Mouse (Mus musculus) cortical plate, adult 2 months (tissue): ENCODE measurements around the gene Prcd.

ENCODE experiments used
- CTCF ChIP-seq: fragments of 200-500 bp; IDR thresholded peaks from 2 replicates; pipeline ENCODE4 v1.5.1; 2011; ENCODE audit warnings: mild to moderate bottlenecking, control low read depth, low read length; ENCODE audit not compliant: insufficient read depth; ENCODE audit errors: extremely low read depth
- POLR2A ChIP-seq: fragments of 200-500 bp; IDR thresholded peaks from 2 replicates; pipeline ENCODE4 v1.6.1; 2011; ENCODE audit warnings: mild to moderate bottlenecking, low read length, control low read depth; ENCODE audit not compliant: insufficient read depth; ENCODE audit errors: extremely low read depth

- TF ChIP-seq POLR2A (no peak), CTCF (no peak)
These were observed 25.8 kb downstream of the Prcd start for GRCm38 (mm10) chr11:116679148-116679547.
